Mouse (Mus musculus): ENCODE measurements around the gene Ccdc190. TPM values are rescaled to one million over a fixed set of nuclear protein-coding genes. Genes with fewer than 3 reads are reported as not detected.

The Ccdc190 gene
- total and polyA plus RNA-seq, 3 experiments, result not detected

GRCm38 (mm10) chr1:169970936-169971335 is 42.5 kb downstream of the Ccdc190 start:
- Histone ChIP-seq H3K79me2 (replicated peaks; ENCODE audit: control insufficient read depth, extremely low read depth, insufficient read depth, poor library complexity, severe bottlenecking) (no peaks in the 10 kb centered on the region), H3K4me1 (ENCODE audit: control insufficient read depth in 1 of 2, insufficient read depth in 2 of 2) (peaks cover 0 to 39% of the 10 kb centered on the region in 2 experiments; a peak in 2 of 4 replicates), H3K4me3 (replicated peaks in 1 of 3; ENCODE audit: low read depth in 2 of 3, low read length in 2 of 3, poor library complexity in 1 of 3) (no peak overlapping the region), H3K9me3 (replicated peaks; ENCODE audit: low read length) (no peaks in the 10 kb centered on the region), H3K4me2 (ENCODE audit: insufficient read depth, low read depth, poor library complexity, severe bottlenecking) (no peak overlapping the region), H3K27ac (ENCODE audit: insufficient read depth, low read depth) (no peak overlapping the region), H3K36me3 (replicated peaks in 1 of 2; ENCODE audit: control insufficient read depth in 1 of 2, insufficient read depth in 1 of 2, low read length in 1 of 2) (peaks cover 0 to 14% of the 10 kb centered on the region in 2 experiments), H3K27me3 (replicated peaks) (no peaks in the 10 kb centered on the region), H3K9ac (ENCODE audit: insufficient read depth, low read depth) (no peak overlapping the region)
- no peak for DNase-seq (ENCODE audit: extremely low read depth)
- dilution Hi-C loops (cut with MboI; ENCODE audit: extremely low pct_ligation_motif_present, extremely low pct_unique_long_range_greater_than_20kb, low sequenced_read_pairs) (no loop called here), in situ Hi-C loops (cut with MboI; ENCODE audit: low pct_ligation_motif_present, low pct_unique_long_range_greater_than_20kb, low sequenced_read_pairs) (no loop called here)
- no peak for TF ChIP-seq JUN (IDR thresholded peaks at IDR 0.05; ENCODE audit: insufficient read depth, low read depth, low read length)
- TF ChIP-seq PAX5 (IDR thresholded peaks at IDR 0.05; ENCODE audit: low read length), result no peak
- no peak for TF ChIP-seq MEF2A (IDR thresholded peaks at IDR 0.05; ENCODE audit: borderline replicate concordance, low read depth, low read length)
- no peak for TF ChIP-seq EP300 (IDR thresholded peaks at IDR 0.05; ENCODE audit: low read length)
- no peak for TF ChIP-seq ZC3H11A (IDR thresholded peaks at IDR 0.05; ENCODE audit: low read depth, low read length)
- TF ChIP-seq MAFK (IDR thresholded peaks at IDR 0.05; ENCODE audit: insufficient replicate concordance, low read length), result no peak
- no peak for TF ChIP-seq MAZ (IDR thresholded peaks at IDR 0.05; ENCODE audit: low read depth, low read length)
- no peak for TF ChIP-seq ZMIZ1 (IDR thresholded peaks at IDR 0.05; ENCODE audit: low read depth, low read length)

DNA sequence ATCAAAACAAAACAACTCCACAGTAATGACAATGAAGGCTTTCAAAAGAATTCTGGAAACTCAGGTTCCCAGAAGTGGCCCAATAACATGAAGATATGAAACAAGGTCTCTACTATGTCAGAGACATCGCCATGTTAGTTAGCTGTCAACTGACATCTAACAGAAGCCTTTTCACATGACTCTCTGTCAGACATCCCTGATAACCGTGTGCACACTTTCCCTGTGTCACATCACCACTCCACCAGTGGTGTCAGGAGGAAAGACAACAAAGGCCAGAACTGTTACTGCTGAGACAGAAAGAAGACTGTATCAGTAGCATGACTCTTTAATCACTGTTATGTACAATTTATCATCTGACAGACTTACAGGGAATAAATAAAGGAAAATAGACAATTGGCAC is 43.5 kb downstream of the Ccdc190 start:
- H3K4me1 ChIP-seq (ENCODE audit: control insufficient read depth in 1 of 2, insufficient read depth in 2 of 2), result peaks cover 0 to 39% of the 10 kb centered on the region in 2 experiments; a peak in 2 of 4 replicates
- H3K9ac ChIP-seq (ENCODE audit: insufficient read depth, low read depth), result no peak overlapping the region
- no peak for TF ChIP-seq GABPA (IDR thresholded peaks at IDR 0.05; ENCODE audit: insufficient replicate concordance, low read depth, low read length)
- no peak for TF ChIP-seq UBTF (IDR thresholded peaks at IDR 0.05; ENCODE audit: low read depth, low read length)
- no peak for TF ChIP-seq TCF12 (IDR thresholded peaks at IDR 0.05; ENCODE audit: low read depth, low read length)
- TF ChIP-seq ETS1 (conservative IDR thresholded peaks at IDR 0.05; ENCODE audit: low read depth, low read length), result no peak
- no peak for TF ChIP-seq ZMIZ1 (IDR thresholded peaks at IDR 0.05; ENCODE audit: low read depth, low read length)
- TF ChIP-seq EP300 (IDR thresholded peaks at IDR 0.05; ENCODE audit: low read length), result no peak
- TF ChIP-seq CTCF (conservative IDR thresholded peaks at IDR 0.05 in 1 of 2, IDR thresholded peaks at IDR 0.05 in 1 of 2; ENCODE audit: low read depth in 2 of 2, low read length in 2 of 2), result no peak
- no peak for TF ChIP-seq POLR2A (IDR thresholded peaks at IDR 0.05; ENCODE audit: low read depth, low read length)
- H3K9me3 ChIP-seq (replicated peaks; ENCODE audit: low read length), result no peaks in the 10 kb centered on the region
- no peak overlapping the region for H3K4me2 ChIP-seq (ENCODE audit: insufficient read depth, low read depth, poor library complexity, severe bottlenecking)
- no peak overlapping the region for H3K4me3 ChIP-seq (replicated peaks in 1 of 3; ENCODE audit: low read depth in 2 of 3, low read length in 2 of 3, poor library complexity in 1 of 3)
- no peak for DNase-seq (ENCODE audit: extremely low read depth)
- H3K27me3 ChIP-seq (replicated peaks), result no peaks in the 10 kb centered on the region
- dilution Hi-C loops (cut with MboI; ENCODE audit: extremely low pct_ligation_motif_present, extremely low pct_unique_long_range_greater_than_20kb, low sequenced_read_pairs) (no loop called here), in situ Hi-C loops (cut with MboI; ENCODE audit: low pct_ligation_motif_present, low pct_unique_long_range_greater_than_20kb, low sequenced_read_pairs) (no loop called here)
- H3K79me2 ChIP-seq (replicated peaks; ENCODE audit: control insufficient read depth, extremely low read depth, insufficient read depth, poor library complexity, severe bottlenecking), result no peaks in the 10 kb centered on the region
- peaks cover 0 to 3% of the 10 kb centered on the region in 2 experiments for H3K36me3 ChIP-seq (replicated peaks in 1 of 2; ENCODE audit: control insufficient read depth in 1 of 2, insufficient read depth in 1 of 2, low read length in 1 of 2)
- H3K27ac ChIP-seq (ENCODE audit: insufficient read depth, low read depth), result no peak overlapping the region

- no peak overlapping the region for H3K4me3 ChIP-seq (replicated peaks in 1 of 3; ENCODE audit: low read depth in 2 of 3, low read length in 2 of 3, poor library complexity in 1 of 3)
- no peak overlapping the region for H3K9ac ChIP-seq (ENCODE audit: insufficient read depth, low read depth)
- H3K79me2 ChIP-seq (replicated peaks; ENCODE audit: control insufficient read depth, extremely low read depth, insufficient read depth, poor library complexity, severe bottlenecking), result no peaks in the 10 kb centered on the region
- dilution Hi-C loops (cut with MboI; ENCODE audit: extremely low pct_ligation_motif_present, extremely low pct_unique_long_range_greater_than_20kb, low sequenced_read_pairs) (no loop called here), in situ Hi-C loops (cut with MboI; ENCODE audit: low pct_ligation_motif_present, low pct_unique_long_range_greater_than_20kb, low sequenced_read_pairs) (no loop called here)
- H3K4me2 ChIP-seq (ENCODE audit: insufficient read depth, low read depth, poor library complexity, severe bottlenecking), result no peak overlapping the region
- no peak for DNase-seq (ENCODE audit: extremely low read depth)
- no peaks in the 10 kb centered on the region for H3K36me3 ChIP-seq (replicated peaks in 1 of 2; ENCODE audit: control insufficient read depth in 1 of 2, insufficient read depth in 1 of 2, low read length in 1 of 2)
- no peaks in the 10 kb centered on the region for H3K9me3 ChIP-seq (replicated peaks; ENCODE audit: low read length)
- H3K4me1 ChIP-seq (ENCODE audit: control insufficient read depth in 1 of 2, insufficient read depth in 2 of 2), result peaks cover 0 to 11% of the 10 kb centered on the region in 2 experiments; a peak in 2 of 4 replicates
- no peaks in the 10 kb centered on the region for H3K27me3 ChIP-seq (replicated peaks)
- no peak overlapping the region for H3K27ac ChIP-seq (ENCODE audit: insufficient read depth, low read depth)
- TF ChIP-seq JUND (conservative IDR thresholded peaks at IDR 0.05; ENCODE audit: low read depth, low read length) (no peak), MAZ (IDR thresholded peaks at IDR 0.05; ENCODE audit: low read depth, low read length) (no peak), GABPA (IDR thresholded peaks at IDR 0.05; ENCODE audit: insufficient replicate concordance, low read depth, low read length) (no peak), MAFK (IDR thresholded peaks at IDR 0.05; ENCODE audit: insufficient replicate concordance, low read length) (no peak), USF2 (conservative IDR thresholded peaks at IDR 0.05; ENCODE audit: low read depth, low read length) (no peak), CTCF (conservative IDR thresholded peaks at IDR 0.05 in 1 of 2, IDR thresholded peaks at IDR 0.05 in 1 of 2; ENCODE audit: low read depth in 2 of 2, low read length in 2 of 2) (no peak), MYC (IDR thresholded peaks at IDR 0.05; ENCODE audit: low read depth, low read length) (no peak), MAX (IDR thresholded peaks at IDR 0.05; ENCODE audit: low read length) (no peak), KAT2A (IDR thresholded peaks at IDR 0.05; ENCODE audit: insufficient replicate concordance, low read length) (no peak), RAD21 (IDR thresholded peaks at IDR 0.05; ENCODE audit: low read depth, low read length) (no peak), EP300 (IDR thresholded peaks at IDR 0.05; ENCODE audit: low read length) (no peak), SIN3A (IDR thresholded peaks at IDR 0.05; ENCODE audit: low read length) (no peak), E2F4 (IDR thresholded peaks at IDR 0.05; ENCODE audit: insufficient replicate concordance, low read depth, low read length) (no peak), CHD1 (IDR thresholded peaks at IDR 0.05; ENCODE audit: low read depth, low read length) (no peak), TCF12 (IDR thresholded peaks at IDR 0.05; ENCODE audit: low read depth, low read length) (no peak), MEF2A (IDR thresholded peaks at IDR 0.05; ENCODE audit: borderline replicate concordance, low read depth, low read length) (no peak), MXI1 (IDR thresholded peaks at IDR 0.05; ENCODE audit: low read depth, low read length) (no peak), POLR2AphosphoS2 (IDR thresholded peaks at IDR 0.05; ENCODE audit: low read depth, low read length) (no peak), ETS1 (conservative IDR thresholded peaks at IDR 0.05; ENCODE audit: low read depth, low read length) (no peak)
Observed at GRCm38 (mm10) chr1:169977621-169978020, 49.2 kb downstream of the Ccdc190 start.

Data from CH12.LX (cell line).